Mouse (Mus musculus) thymus, adult 2 months (tissue): ENCODE data around the gene Dgki.

ENCODE experiments used
- CTCF ChIP-seq: fragments of 200-500 bp; IDR thresholded peaks from 2 replicates; pipeline ENCODE4 v1.5.1; 2012; ENCODE audit warnings: mild to moderate bottlenecking, control low read depth, low read length, moderate library complexity, borderline replicate concordance; ENCODE audit not compliant: control insufficient read depth, poor library complexity, insufficient read depth; ENCODE audit errors: extremely low read depth
- POLR2A ChIP-seq: fragments of 200-500 bp; IDR thresholded peaks from 2 replicates; pipeline ENCODE4 v1.6.1; 2012; ENCODE audit warnings: mild to moderate bottlenecking, low read length, control low read depth, moderate library complexity; ENCODE audit not compliant: control insufficient read depth, poor library complexity, insufficient read depth; ENCODE audit errors: extremely low read depth

GRCm38 (mm10) chr6:37276834-37277715 lies 22.9 kb downstream of the Dgki start:
- TF ChIP-seq POLR2A (no peak), CTCF (no peak)
